Mouse (Mus musculus) bone marrow macrophage, adult 2 months (primary cell): ENCODE results near the gene Dnah2.

Experiments
- CTCF ChIP-seq: IDR thresholded peaks from 2 replicates; pipeline ENCODE4 v1.5.1; 2012; ENCODE audit warnings: low read depth, mild to moderate bottlenecking, low read length, moderate library complexity
- POLR2A ChIP-seq: IDR thresholded peaks from 2 replicates; pipeline ENCODE4 v1.6.1; 2012; ENCODE audit warnings: mild to moderate bottlenecking, low read depth, low read length, borderline replicate concordance

- TF ChIP-seq CTCF (no peak), POLR2A (no peak)
Measured at GRCm38 (mm10) chr11:69501555-69501954, 47.4 kb downstream of the Dnah2 start.
